Mouse (Mus musculus) ES-E14 (cell line): Measurements from ENCODE around the gene Dpep2nb. TPM values are rescaled to one million over a fixed set of nuclear protein-coding genes. Genes with fewer than 3 reads are reported as not detected.

ENCODE experiments used
- DNase-seq: peaks from one replicate; pipeline ENCODE4 v3.0.0-alpha.2; 2013; ENCODE audit warnings: low read depth, low spot score
- H3K27ac ChIP-seq: 2 replicates; pipeline ENCODE4 v1.5.1; 2012; ENCODE audit warnings: low read depth, mild to moderate bottlenecking, low read length, moderate library complexity, mixed read lengths; ENCODE audit not compliant: poor library complexity, insufficient read depth, severe bottlenecking
- H3K36me3 ChIP-seq: 2 replicates; pipeline ENCODE4 v1.6.1; 2012; ENCODE audit warnings: mild to moderate bottlenecking, low read length, moderate library complexity, mixed read lengths; ENCODE audit not compliant: control insufficient read depth, poor library complexity, insufficient read depth, severe bottlenecking
- H3K4me1 ChIP-seq, 2 experiments: fragments of 150-350 bp in 1 of 2; sonication (generic) in 1 of 2; 2 replicates each; pipeline ENCODE4 v1.6.1; 2012; ENCODE audit warnings: low read length in 2 of 2, mild to moderate bottlenecking in 1 of 2, mixed read lengths in 1 of 2; ENCODE audit not compliant: control insufficient read depth in 2 of 2, insufficient read depth in 2 of 2, poor library complexity in 1 of 2
- H3K4me3 ChIP-seq, 2 experiments: fragments of 150-350 bp in 1 of 2; sonication (generic) in 1 of 2; 2 replicates each; pipeline ENCODE4 v1.5.1; 2012; ENCODE audit warnings: low read length in 2 of 2, low read depth in 1 of 2, mild to moderate bottlenecking in 1 of 2, mixed read lengths in 1 of 2; ENCODE audit not compliant: insufficient read depth in 1 of 2, poor library complexity in 1 of 2, severe bottlenecking in 1 of 2
- H3K9ac ChIP-seq: 2 replicates; pipeline ENCODE4 v1.6.1; 2012; ENCODE audit warnings: low read depth, mild to moderate bottlenecking, low read length, mixed read lengths; ENCODE audit not compliant: poor library complexity, insufficient read depth, severe bottlenecking
- H3K9me3 ChIP-seq: fragments of 150-350 bp; sonication (generic); 2 replicates; pipeline ENCODE4 v1.6.1; 2012; ENCODE audit warnings: low read depth, mild to moderate bottlenecking, low read length; ENCODE audit not compliant: control insufficient read depth, insufficient read depth
- CHD2 ChIP-seq: IDR thresholded peaks from 2 replicates; pipeline ENCODE4 v1.6.1; 2014; ENCODE audit warnings: mild to moderate bottlenecking, low read depth, low read length, inconsistent platforms
- HCFC1 ChIP-seq: IDR thresholded peaks from 2 replicates; pipeline ENCODE4 v1.6.1; 2012; ENCODE audit warnings: low read length, inconsistent platforms, borderline replicate concordance; ENCODE audit not compliant: insufficient read depth
- MAFK ChIP-seq: IDR thresholded peaks from 2 replicates; pipeline ENCODE4 v1.6.1; 2014; ENCODE audit warnings: mild to moderate bottlenecking, low read depth, low read length, inconsistent platforms; ENCODE audit not compliant: insufficient read depth
- ZC3H11A ChIP-seq: IDR thresholded peaks from 2 replicates; pipeline ENCODE4 v1.6.1; 2012; ENCODE audit warnings: low read depth, mild to moderate bottlenecking, inconsistent platforms, low read length, borderline replicate concordance
- ZNF384 ChIP-seq: IDR thresholded peaks from 2 replicates; pipeline ENCODE4 v1.6.1; 2012; ENCODE audit warnings: low read depth, low read length, inconsistent platforms
- in situ Hi-C, 2 experiments: fragments of 600-800 bp; cut with MboI; formaldehyde crosslinking; loops; one replicate each; pipeline ENCODE4 v1.15.1; 2025; ENCODE audit warnings: low sequenced_read_pairs in 2 of 2, inconsistent platforms in 1 of 2; ENCODE audit not compliant: unreplicated experiment in 2 of 2
- total RNA-seq: library from RNA; depleted of rRNA; stranded (reverse); fragments of 300-350 nt; gene quantifications from 2 replicates; pipeline ENCODE4 v1.2.3, GENCODE M21; 2012

The Dpep2nb gene
- total RNA-seq, 1 experiment: not detected

DNA sequence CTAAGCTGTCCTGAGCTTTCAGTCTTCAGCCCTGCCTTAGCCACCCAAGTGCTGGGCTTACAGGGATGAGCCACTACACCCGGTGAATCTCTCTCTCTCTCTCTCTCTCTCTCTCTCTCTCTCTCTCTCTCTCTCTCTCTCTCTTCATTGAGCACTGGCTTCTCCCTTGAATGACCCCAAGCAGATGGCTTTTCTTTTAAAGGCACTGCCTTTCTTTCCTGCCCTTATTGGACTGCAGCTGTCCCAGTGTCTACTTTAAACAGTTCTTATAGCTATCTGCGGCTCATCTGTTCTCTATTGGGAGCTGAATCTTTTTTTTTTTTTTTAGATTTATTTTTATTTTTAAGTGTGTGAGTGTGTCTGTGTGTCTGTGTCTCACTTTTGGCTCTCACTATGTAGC lies 37.3 kb upstream of the Dpep2nb start:
- H3K4me3 ChIP-seq: no peak overlapping the region

DNA sequence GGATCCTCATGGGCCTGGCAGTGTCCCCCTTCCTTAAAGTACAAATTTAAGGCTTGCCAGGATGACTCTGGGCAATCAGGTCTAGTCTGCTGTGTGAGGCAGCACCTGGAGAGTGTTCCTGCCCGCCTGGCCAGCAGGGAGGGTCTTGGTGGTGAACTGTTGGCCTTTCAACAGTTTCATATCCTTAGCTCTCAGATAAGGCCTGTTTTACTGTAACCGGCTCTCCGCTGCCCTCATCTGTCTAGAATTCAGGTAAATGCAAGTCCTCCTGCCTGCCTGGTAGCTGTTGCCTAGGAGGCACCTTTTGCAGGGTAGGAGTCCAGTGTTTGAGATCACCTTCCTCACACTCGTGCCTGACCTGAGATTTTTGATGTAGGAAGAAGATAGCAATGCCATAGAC lies 34.4 kb upstream of the Dpep2nb start:
- TF ChIP-seq ZNF384: no peak
- no peak for TF ChIP-seq ZC3H11A
- no peak for TF ChIP-seq CHD2
- no peak for TF ChIP-seq HCFC1
- no peak for TF ChIP-seq MAFK
- no peaks in the 10 kb centered on the region for H3K4me1 ChIP-seq
- no peaks in the 10 kb centered on the region for H3K9me3 ChIP-seq
- peaks cover 4% of the 10 kb centered on the region; the same call in 1 of the 2 replicates for H3K36me3 ChIP-seq
- no peak overlapping the region for H3K4me3 ChIP-seq
- H3K27ac ChIP-seq: no peak overlapping the region
- DNase-seq: no peak
- in situ Hi-C loops: no loop called here
- no peak overlapping the region for H3K9ac ChIP-seq

More for the DNA sequence above, 37.3 kb upstream of the Dpep2nb start:
- Histone ChIP-seq H3K36me3 (peaks cover 5% of the 10 kb centered on the region; the same call in 1 of the 2 replicates), H3K27ac (no peak overlapping the region), H3K4me1 (no peaks in the 10 kb centered on the region), H3K9me3 (no peaks in the 10 kb centered on the region), H3K9ac (no peak overlapping the region)
- no peak for DNase-seq
- in situ Hi-C loops: no loop called here
- TF ChIP-seq MAFK (no peak), ZNF384 (no peak), ZC3H11A (no peak), CHD2 (no peak), HCFC1 (no peak)

DNA sequence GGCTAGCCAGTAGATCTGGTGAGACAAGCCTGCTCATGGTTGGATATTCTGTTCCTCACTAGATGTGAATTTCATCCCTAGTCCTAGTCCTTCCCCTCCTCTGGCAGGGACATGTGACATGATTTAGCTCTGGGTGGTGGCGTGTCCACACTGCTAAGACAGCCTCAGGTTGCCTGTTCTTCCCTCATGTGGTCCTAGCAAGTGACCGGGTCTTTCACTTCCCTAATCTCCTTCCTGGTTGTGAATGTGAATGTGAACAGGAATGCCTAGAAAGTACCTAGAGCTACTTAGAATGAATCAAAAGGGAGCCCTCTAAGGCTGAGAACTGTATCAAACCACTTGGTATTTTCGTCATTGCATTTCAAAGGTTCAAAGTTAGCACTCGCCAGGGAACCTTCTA lies 33.8 kb upstream of the Dpep2nb start:
- Histone ChIP-seq H3K9me3 (no peaks in the 10 kb centered on the region), H3K9ac (no peak overlapping the region), H3K4me3 (no peak overlapping the region), H3K36me3 (peaks cover 4% of the 10 kb centered on the region; the same call in 1 of the 2 replicates), H3K4me1 (no peaks in the 10 kb centered on the region), H3K27ac (no peak overlapping the region)
- in situ Hi-C loops: no loop called here
- DNase-seq: no peak
- TF ChIP-seq ZNF384 (no peak), HCFC1 (no peak), CHD2 (no peak), ZC3H11A (no peak), MAFK (no peak)

DNA sequence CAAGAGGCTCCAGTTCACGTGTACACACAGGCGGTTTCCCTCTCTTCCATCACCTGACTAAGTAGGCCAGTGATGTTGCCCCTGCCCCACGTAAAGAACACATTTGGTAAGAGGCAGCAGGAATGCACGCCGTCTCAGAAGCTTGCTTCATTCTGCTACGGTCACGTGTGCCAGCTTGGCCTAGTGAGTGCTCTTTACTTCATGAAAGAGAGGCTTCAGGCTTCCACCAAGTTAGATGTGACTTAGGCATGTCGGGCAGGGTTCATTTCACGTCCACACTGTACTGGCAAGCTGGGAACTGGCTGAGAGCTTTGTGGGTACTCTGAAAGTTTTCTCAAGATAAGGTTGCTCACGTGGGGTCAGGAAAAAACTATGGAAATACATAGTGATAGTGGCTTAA lies 32.9 kb upstream of the Dpep2nb start:
- Histone ChIP-seq H3K9ac (no peak overlapping the region), H3K9me3 (no peaks in the 10 kb centered on the region), H3K36me3 (no peaks in the 10 kb centered on the region; the same call in 1 of the 2 replicates), H3K4me3 (no peak overlapping the region), H3K4me1 (no peaks in the 10 kb centered on the region), H3K27ac (no peak overlapping the region)
- no peak for TF ChIP-seq MAFK
- TF ChIP-seq ZC3H11A: no peak
- TF ChIP-seq ZNF384: no peak
- TF ChIP-seq HCFC1: no peak
- TF ChIP-seq CHD2: no peak
- DNase-seq: no peak
- in situ Hi-C loops: no loop called here

DNA sequence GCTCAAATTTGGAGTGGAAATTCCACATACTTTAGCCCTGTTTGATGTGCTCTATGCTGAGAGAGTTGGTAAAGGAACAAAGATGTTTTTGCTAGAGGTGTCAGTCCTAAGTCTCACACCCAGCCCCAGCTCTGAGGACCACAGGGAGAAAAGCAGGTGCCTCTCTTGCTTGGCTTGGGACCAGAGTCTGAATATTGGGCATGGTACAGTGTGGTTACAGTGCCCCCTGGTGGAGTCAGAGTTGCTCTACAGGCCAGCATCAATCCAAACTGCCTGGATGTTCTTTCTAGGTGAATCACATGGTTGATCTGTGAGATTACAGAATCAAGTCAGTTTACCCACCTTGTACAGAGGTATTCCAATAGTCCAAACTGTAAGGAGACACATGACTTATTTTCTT lies 16.7 kb upstream of the Dpep2nb start:
- in situ Hi-C loops: no loop called here
- Histone ChIP-seq H3K9ac (no peak overlapping the region), H3K36me3 (peaks cover 12% of the 10 kb centered on the region; the same call in 1 of the 2 replicates), H3K27ac (no peak overlapping the region), H3K9me3 (no peaks in the 10 kb centered on the region), H3K4me1 (no peaks in the 10 kb centered on the region), H3K4me3 (no peak overlapping the region)
- TF ChIP-seq MAFK (no peak), ZC3H11A (peak; percentile 89)
- DNase-seq: peak; percentile 65
